Mouse (Mus musculus): ENCODE results near the gene Tmem246.

DNA sequence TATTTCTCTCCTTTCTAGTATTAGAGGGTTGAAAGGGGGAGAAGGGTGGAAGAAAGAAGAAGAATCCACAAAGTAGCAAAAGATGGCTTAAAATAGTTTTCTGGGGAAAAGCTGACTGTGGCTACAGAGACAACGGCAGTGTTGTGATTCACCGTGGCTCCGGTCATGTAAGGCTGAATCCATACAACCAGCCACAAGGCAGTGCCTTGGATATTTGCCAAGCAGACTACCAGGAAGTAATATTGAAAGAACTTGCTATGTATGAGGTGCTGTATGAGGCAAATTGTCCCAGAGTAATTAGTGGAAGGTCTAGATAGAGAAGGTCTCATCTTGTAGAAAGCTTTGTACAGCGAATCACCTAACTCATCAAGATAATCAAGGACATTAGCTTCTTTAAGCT is 25.5 kb downstream of the Tmem246 start:
- TF ChIP-seq CTCF (IDR thresholded peaks at IDR 0.05; ENCODE audit: insufficient read depth, low read length) (no peak), POLR2A (IDR thresholded peaks at IDR 0.05; ENCODE audit: borderline replicate concordance, extremely low read depth, low read depth, low read length) (no peak)
